In the genomic region with DNA sequence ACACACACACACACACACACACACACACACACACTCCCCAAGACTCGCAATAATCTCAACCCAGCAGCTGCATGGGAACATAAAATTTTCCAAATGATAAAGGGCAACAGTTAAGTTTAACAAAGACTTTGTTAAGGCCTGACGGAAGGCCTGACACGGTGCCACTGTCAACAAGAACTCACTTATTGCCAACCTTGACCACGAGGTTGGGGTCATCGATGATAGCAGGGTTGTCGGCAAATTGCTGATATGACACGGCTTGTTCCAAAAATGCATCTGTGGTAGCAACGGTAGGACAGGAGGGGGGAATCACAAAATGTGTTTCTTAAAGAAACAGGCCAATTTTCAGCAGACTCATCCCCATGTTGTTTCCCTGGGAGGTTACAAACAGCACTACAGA, we compare ENCODE assay signal across 20 mouse cellular contexts.
"Had no signal": no experiment of that assay in that cellular context is flagged by ENCODE, and none has a peak within 500 bp of the region (broad histone marks: within the 10 kb centered on the region; RNA-seq: fewer than 3 reads in every experiment).

No protein-coding gene starts in this region.

- H3K9me3 ChIP-seq: heart, embryonic 13.5 days; heart, embryonic 15.5 days; hindbrain, embryonic 13.5 days; hindbrain, embryonic 15.5 days; kidney, embryonic 15.5 days; limb, embryonic 12.5 days; liver, embryonic 12.5 days had no signal

- H3K4me1 ChIP-seq: hindbrain, embryonic 13.5 days; hindbrain, embryonic 15.5 days; kidney, embryonic 15.5 days; limb, embryonic 12.5 days; liver, embryonic 12.5 days had no signal

- DNase-seq: gastrocnemius, postnatal 10 days; kidney, adult 11 months; kidney, adult 2 months; kidney, adult 9 months; kidney, postnatal 14 days; kidney, postnatal 36 days; layer of hippocampus, adult 9-11 months; layer of hippocampus, postnatal 36 days; liver had no signal

- H3K27me3 ChIP-seq: heart, embryonic 13.5 days; heart, embryonic 15.5 days; hindbrain, embryonic 13.5 days; hindbrain, embryonic 15.5 days; kidney, embryonic 15.5 days; limb, embryonic 12.5 days; liver, embryonic 12.5 days had no signal

- H3K4me3 ChIP-seq: heart, embryonic 13.5 days; heart, embryonic 15.5 days; hindbrain, embryonic 13.5 days; hindbrain, embryonic 15.5 days; kidney, embryonic 15.5 days; limb, embryonic 12.5 days; liver, embryonic 12.5 days had no signal

- H3K27ac ChIP-seq: heart, embryonic 13.5 days; heart, embryonic 15.5 days; hindbrain, embryonic 13.5 days; hindbrain, embryonic 15.5 days; hindbrain, postnatal 0 days; kidney, embryonic 15.5 days; kidney, postnatal 0 days; limb, embryonic 12.5 days; liver, embryonic 12.5 days; liver, embryonic 14.5 days had no signal

- ATAC-seq: intestine, embryonic 16.5 days; liver, embryonic 12.5 days had no signal

- H3K9ac ChIP-seq: heart, embryonic 13.5 days; heart, embryonic 15.5 days; hindbrain, embryonic 13.5 days; hindbrain, embryonic 15.5 days; kidney, embryonic 15.5 days; limb, embryonic 12.5 days; liver, embryonic 12.5 days; liver, embryonic 14.5 days had no signal
